Mouse (Mus musculus) gastrocnemius, postnatal 25 days (tissue): Measurements from ENCODE around the gene Cad. TPM values are rescaled to one million over a fixed set of nuclear protein-coding genes. Genes with fewer than 3 reads are reported as not detected.

ENCODE experiments used
- DNase-seq: peaks from one replicate; pipeline ENCODE4 v3.0.0; 2022
- total RNA-seq, 2 experiments: library from RNA; stranded (reverse); gene quantifications; 1 replicate in 1 of 2; 2 replicates in 1 of 2; pipeline ENCODE4 v1.2.3; 2021

Gene Cad
- total RNA-seq, 2 experiments from 2014 or later, result 19.3 to 25.1 TPM

DNA sequence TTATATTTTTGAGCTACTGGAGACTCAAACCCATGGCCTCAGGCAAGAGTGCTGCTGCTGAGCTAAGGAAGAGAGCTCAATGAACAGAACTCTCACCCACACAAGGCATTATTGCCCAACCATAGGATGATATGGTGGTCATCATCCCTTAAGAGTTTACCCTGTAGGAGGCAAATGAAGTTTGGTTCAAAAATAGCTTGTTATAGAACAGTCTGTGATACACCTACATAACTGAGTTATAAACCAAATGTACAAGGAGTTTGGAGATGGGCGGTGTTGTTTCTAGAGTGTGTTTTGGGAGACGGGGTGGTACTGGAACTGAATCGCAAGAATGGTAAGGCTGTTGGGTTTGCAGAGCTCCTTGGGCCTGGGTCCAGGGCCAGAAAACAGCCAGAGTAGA lies 15.2 kb downstream of the Cad start:
- no peak for DNase-seq

DNA sequence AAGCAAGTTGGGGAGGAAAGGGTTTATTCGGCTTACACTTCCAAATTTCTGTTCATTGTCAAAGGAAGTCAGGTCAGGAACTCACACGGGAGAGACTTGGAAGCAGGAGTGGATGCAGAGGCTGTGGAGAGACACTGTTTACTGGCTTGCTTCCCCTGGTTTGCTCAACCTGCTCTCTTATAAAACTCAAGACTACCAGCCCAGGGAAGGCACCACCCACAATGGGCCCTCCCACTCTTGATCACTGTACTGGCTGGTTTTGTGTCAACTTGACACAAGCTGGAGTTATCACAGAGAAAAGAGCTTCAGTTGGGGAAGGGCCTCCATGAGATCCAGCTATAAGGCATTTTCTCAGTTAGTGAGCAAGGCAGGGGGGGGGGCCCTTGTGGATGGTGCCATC lies 16.5 kb downstream of the Cad start:
- DNase-seq, result no peak

DNA sequence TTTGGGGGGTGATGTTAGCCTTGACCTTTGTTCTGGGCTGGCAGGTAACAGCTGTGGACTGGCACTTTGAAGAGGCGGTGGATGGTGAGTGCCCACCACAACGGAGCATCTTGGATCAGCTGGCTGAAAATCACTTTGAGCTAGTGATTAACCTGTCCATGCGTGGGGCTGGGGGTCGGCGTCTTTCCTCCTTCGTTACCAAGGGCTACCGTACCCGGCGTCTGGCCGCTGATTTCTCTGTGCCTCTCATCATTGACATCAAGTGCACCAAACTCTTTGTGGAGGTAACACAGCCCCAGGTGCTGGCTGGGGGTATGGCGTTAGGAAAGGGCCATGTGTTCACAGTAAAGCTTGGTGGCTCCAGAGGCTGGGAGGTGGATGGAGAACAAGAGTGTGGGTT lies 17.2 kb downstream of the Cad start:
- DNase-seq, result no peak

DNA sequence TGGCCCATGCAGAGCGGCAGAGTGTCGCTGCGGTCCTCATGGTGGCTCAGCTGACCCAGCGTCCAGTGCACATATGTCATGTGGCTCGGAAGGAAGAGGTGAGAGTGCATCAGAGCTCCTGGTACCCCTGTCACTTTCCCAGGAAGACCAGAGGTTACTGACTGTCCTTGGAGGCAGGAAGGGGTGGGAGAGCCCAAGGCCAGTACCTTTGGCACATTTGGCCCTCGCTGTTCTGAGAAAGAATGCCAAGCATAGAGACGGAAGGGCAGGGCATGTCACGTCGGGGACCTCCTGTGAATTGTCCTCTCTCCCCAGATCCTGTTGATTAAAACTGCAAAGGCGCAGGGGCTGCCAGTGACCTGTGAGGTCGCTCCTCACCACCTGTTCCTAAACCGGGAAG lies 18.6 kb downstream of the Cad start:
- DNase-seq, result no peak

DNA sequence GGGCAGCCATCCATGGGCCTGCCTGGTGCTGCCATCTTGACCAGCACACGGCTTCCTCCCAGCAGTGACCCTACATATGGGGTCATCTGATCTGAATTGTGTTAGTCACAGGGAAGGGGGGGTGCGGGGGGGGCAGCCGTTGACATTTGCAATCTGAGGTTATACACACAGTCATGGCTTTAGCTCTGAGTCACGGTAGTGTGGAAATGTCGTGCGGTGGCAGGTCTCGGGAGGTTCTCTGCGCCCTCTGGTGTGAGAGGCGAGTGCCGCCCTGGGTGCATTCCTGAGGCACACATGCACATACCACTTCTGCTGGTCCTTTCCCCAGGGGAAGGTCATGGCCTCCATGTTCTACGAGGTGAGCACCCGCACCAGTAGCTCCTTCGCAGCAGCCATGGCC lies 21.8 kb downstream of the Cad start:
- no peak for DNase-seq

DNA sequence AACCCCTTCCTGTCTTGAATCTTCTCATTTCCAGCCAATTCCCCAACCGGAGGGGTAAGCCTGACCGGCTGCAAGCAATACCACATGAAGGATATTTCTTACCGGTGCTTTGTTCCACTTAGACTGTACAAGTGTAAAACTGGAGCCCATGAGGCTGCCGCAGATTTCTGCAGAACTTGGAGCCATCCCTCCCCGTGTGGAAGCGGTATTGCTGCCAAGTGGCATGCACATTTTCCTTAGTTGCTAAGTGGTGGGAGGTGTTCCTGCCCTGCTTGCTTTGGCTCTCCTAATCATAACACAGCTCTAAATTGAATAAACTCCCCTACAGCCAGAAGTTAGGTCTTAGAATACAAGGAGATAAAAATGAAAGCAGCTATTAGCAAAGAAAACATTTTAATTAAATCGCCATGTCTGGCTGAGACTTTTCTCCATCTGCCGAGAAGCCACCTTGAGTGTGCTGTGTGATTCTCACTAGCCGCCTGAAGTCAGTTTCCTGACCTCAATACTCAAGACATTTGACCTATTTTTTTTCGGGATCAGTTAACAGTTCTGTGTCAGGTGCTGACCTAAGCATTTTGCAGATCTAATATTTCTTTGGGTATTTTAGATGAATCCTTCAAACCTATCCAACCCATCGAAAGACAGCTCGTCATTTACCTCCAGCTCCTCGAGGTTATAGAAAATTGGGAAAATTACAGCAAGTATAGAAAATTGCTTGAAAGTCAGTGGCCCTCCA lies 25.6 kb downstream of the Cad start:
- no peak for DNase-seq

DNA sequence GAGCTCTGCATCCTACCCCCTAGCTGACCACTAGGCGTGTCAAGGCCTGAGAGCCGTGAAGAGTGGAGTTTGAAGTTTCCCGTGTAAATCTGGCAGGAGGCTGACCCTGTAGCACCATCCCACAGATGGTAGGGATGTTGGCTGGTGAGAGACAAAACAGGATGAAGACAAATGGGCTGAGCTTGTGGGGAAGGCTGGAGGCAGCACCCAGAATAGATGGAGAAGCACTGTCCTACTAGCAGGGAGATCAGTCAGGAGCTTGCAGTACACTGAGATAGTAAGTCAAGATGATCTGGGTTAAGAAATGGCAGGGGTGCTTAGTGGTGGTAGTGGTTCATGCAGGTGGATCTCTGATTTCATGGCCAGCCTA lies 26.2 kb downstream of the Cad start:
- DNase-seq, result no peak

DNA sequence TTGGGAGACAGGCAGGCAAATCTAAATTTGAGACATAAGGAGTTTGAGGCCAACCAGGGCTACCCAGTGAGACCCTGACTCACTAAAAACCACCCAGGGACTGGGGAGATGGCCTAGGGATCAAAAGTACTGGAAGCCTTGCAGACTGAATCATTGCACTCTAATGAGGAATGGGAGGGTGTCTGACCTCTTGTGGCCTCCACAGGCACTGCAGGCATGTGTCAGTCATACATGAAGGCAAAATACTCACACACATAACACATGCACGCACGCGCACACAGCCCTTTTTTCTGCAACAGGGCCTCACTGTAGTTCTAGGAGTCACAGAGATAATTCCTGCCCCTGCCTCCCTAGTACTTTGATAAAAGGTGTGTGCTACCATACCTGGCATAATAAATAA lies 26.8 kb downstream of the Cad start:
- DNase-seq, result no peak

DNA sequence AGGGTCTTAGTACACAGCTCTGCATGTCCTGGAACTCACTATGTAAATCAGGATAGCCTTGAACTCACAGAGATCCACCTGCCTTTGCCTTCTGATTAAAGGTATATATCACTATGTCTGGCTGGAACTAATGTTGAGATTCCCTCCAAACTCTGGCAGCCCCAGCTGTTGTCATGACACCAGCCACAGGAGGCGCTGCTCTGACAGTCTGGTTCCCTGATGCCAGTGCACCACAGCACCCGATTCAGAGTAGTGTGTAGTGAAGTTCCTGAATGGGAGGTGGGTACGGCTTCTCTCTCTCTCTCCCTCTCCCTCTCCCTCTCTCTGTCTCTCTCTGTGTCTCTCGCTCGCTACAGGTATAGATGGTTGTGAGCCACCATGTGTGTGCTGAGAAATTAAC lies 27.8 kb downstream of the Cad start:
- DNase-seq, result peak; percentile 30

DNA sequence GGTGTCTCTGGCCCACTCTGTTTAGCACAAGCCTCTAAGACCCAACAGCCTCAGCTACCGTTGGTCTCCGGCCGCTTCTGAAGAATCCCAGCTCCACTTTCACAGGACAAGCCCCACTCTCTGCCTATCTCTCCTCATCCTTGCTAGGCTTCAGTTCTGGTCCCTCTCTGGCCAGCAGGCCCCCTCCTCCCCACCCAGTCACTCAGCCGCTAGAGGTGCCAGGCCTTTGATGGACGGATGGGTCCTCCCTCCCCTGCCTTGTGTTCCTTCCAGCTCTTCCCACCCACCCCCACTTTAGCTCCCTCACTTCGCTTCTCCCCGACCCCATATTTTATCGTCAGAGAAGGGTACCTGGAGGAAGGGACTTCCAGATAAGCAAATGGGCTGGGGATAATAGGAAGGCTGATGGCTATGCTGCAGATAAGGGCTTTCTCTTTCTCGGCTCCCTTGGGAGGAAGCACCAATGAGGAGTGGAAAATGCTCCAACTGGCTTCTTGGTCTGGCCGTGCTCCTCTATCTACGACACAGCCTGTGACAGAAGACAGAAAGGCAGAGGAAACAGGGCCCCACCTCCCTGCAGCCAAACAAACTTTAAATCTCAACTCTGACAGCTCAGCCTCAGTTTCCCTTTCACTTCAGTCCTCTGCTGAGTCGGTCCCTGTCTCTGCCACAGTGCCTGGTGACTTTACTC lies 28.5 kb downstream of the Cad start:
- peak; percentile 31 for DNase-seq

DNA sequence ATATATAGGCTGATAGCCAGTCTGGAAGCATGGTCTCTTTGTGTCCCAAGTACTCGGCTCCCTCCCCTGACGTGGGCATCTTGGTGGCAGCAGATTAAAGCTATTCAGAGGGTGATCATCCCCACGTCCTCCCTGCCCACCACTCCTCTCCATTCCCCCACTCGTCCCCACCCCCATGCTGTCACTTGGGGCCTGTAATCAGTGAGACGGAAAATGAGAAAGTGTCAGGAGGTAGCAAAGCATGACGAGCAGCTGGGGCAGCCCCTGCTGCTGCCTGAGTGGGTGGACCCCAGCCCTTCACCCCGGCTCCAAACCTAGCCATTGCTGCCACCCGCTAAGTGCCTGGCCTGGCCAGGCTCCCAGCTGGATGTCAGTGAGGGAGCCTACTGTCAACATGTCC lies 29.4 kb downstream of the Cad start:
- DNase-seq, result no peak

DNA sequence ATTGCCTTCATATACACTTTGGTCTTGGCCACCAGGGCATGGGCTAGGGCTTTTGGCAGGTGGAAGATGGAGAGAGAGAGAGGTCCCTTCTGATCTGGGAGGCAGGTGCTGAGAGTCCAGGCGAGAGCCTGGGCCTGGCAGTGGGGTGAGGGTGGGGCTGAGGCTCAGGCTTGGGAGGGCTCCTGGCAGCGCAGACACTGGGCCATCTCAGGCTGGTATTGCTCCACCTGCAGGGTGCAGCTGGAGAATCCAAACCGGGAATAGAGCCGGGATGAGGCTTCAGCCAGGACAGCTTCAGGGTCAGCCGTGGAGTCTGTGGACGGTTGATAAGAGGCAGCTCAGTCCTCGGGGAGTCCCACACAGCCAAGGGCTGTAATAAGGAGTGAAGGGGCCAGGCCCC lies 32.0 kb downstream of the Cad start:
- no peak for DNase-seq

DNA sequence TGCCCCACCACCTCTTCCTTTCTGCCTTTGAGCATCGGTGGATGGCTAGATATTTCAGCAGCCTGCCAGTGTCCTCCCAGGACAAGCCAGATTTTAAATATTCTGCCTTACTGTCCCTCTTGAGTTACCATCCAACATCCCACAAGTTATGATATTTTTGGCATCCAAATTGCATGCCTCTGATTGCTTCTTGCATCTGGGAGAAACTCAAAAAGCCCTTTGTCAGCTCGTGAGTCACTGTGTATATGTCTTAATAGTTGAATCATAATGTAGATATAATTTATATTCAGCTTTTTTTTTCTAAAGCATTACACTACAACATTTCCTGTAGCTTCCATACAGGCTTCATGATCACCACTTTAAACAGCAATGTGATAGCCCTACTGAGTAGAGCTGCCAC lies 32.6 kb downstream of the Cad start:
- DNase-seq, result no peak

DNA sequence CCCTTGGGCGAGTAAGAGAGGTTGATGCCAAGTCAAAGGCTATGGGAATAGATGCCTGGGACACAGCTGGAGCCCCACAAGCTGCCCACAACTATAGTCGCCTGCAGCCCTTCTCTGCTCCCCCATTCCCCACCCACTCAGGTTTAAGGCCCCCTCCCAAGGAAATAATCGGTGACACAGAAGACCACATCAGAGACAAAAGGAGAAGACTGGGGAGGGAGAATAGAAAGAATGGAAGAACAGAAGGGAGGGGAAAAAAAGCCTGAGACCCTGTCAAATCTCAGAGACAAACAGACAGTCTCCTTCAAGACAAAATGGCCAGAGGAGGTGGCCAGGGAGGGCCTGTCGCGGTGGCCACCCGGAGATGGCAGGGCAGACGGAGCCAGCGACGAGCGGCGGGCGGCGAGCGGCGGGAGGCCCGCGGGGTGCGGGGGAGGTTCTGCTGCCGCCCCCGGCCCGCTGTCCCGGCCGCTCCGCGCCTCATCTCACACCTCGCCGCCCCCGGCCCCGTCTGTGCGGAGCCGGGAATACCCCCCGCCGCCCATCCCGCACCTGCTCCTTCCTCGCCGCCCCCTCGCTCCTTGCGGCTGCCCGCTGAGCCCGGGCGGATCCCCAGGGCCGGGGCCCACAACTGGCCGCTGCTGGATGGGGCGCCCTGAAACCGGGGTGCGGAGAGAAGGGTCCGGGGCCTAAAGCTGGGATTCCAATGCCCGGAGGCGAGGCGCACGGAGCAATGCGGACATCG lies 37.8 kb downstream of the Cad start:
- DNase-seq, result no peak

DNA sequence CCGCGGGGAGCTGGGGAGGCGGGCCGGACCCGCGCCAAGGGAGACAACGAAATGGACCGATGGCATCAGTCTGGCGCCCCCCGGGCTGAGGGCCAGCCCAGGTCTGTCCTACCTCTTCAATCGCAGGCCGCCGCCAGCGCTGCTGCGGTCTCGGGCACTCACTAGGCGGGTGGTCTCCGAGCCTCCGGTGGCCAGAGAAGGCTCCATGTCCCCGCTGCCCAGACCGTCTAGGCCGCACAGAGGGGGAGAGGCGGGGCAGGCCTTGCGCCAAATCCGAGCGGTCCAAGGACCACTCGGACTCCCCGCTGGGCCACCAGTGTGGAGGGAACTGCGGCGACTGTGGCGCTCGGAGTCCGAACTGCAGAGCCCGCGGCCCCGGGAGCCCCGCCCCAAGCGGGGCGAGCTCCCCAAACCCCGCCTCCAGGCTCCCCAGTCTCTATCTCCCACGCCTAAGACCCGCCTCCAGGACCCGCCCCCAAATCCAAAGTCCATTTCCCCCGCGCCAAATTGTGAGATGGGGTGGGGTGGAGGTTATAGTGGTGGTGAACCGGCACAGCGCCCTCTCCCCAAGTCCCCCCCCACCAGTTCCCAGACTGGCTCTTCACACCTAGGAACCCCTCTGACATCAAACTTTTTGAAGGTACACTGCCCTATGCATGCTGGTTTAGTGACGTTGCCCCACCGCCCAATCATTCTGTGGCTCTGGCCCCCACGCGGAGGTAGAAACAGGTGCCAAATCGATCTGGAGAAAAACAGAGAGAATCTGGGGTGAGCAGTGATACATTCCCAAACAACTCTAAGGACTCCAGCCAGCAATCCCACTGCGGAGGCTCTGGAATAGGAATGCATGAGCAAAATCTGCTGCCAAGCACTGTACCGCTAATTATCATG lies 38.8 kb downstream of the Cad start:
- no peak for DNase-seq

DNA sequence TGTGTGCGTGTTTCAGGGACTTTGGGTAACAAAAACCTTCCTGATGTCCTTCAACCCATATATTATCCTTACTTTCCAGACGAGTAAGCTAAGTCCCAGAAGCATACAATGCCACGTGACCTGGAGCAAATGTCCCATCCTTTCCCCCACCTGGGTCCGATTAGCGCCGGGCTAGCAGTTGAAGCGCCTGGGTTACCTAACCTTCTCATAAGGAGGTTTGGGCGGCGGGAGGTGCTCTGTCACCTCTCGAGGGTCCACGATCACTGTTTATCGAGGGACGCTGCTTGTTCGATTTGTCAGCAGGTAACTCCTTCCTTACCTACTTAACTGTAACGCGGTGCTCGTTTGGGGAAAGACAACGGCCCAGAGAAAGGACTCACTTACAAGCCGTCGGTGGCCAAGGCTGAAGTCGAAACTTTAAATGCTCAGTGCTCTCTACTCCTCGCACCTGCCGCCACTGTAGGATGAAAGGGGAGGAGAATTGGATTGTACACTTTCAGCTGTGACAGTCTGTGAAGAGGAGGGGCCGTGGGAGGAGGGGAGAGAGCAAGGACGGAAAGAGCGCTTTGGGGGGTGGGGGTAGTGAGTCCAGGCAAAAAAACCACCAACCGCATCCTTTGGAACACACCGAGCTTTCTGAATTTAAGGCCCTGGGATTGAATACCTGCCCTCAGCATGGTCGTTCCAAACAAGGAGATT lies 39.7 kb downstream of the Cad start:
- no peak for DNase-seq

DNA sequence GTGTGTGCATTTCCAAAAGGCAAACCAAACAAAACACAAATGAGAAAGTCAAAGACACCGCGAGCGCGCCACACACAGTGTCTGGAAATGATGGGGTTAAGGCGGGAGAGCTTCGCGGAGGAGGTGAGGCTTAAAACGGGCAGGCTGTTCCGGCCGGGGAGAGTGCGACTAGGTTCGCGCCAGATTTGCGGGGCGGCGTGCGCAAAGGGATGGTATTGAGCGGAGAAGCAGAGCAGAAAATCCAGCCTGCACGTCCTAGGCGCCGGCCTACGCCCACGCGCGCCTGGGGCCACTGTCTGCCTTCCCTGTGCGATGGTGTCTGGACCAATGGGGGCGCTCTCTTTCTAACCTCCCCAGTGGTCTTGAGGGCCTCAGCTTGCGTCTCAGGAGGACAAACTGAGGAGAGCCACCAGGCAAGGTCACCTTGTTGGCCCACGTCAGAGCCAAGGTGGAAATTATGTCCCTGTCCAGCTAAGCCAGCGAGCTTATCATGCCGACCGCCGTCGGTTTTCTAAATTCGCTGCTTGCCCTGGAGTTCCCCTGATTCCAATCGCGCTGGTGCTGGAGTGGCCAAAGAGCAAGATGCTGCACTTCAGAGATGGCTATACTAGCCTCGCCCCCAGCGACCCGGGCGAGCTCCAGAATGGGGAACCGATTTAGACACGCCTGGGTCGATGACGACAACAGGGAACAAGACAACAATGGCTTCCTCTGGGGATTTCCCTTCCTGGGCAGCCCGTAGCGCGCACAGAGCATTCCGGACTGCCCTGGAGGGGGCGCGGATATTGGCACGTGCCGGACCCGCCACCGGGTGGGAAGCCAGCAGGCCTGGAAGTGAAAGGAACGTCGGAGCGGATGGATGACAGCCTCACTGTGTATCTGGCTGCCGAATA lies 40.5 kb downstream of the Cad start:
- peak; percentile 44 for DNase-seq

DNA sequence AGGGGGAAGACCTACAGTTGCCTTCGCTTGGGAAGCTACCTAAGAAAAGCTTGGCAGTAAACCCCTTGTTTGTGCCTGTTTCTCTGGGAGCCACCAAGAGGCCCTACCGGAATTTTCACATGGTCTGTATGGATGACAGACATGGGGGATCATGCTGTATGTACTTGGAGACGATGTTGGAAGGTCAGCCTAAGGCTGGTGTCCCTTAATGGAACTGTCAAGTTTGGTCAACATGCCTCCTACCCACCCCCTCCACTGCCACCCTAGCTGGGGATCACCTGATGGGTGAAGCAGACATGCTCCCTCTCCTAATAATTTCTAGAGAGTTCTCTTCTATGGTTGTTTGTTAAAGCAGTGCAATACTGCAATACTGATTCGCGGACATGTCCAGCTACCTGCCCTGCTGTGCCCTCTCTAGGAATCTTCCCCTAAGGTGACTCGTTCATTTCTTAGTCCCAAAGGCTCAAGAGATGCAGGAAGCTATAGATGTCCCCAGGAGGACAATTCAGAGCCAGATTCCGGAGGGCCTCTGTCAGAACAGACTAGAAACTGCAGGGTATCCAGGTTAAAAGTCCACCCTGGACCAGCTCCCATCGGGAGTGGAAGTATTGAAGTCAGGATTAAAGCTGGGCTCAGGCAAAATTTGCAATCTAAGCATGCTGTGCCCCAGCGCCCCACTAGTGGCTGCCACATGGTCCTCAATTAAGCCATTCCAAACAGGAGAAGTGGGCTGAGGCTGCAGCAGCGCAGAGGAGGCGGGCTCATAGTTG lies 41.3 kb downstream of the Cad start:
- no peak for DNase-seq

DNA sequence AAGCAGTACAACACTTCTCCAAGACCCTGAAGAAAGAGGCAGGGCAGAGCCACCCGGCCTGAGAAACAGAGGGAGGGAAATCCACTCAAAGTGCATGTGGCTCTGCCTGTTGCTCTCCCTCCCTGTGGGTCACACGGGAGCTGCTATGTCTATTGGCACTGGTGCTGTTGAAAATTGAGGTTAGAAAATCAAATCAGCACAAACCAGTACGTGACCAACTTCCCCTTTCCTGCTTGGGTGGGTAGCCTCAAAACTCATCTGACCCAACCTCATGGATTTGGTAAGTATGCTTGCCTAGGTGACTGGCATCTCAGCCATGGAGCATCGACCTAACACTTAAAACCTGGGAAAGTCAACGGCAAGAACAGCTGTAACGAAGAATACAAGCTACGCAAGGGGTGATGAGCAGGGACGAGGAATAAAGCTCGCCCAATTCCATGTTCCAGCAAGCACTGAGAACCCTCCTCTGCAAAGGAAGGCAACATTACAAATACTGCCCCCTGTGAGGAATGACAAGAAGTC lies 51.3 kb downstream of the Cad start, which contains the start of gene Dnajc5g:
Gene Dnajc5g (plus strand): TSS at position 472 of the 522 bp plus-strand sequence.
- no peak for DNase-seq
